Mouse (Mus musculus): Measurements from ENCODE around the gene Mag. TPM values are rescaled to one million over a fixed set of nuclear protein-coding genes. Genes with fewer than 3 reads are reported as not detected.

The Mag gene
- polyA plus RNA-seq, 1 experiment from 2014 or later: not detected

GRCm38 (mm10) chr7:30956756-30957366 is 42.2 kb upstream of the Mag start, which contains the start of gene Usf2:
Gene Usf2 (minus strand): TSS chr7:30956803.
- Histone ChIP-seq H3K36me3 (ENCODE audit: control insufficient read depth, insufficient read depth, low read length) (peaks cover 53% of the 10 kb centered on the region), H3K27ac (replicated peaks in 1 of 2; ENCODE audit: control insufficient read depth in 1 of 2, insufficient read depth in 1 of 2, low read depth in 2 of 2, low read length in 2 of 2) (peak within 1 kb of the TSS; percentile 99), H3K4me1 (ENCODE audit: control insufficient read depth in 2 of 2, insufficient read depth in 2 of 2, low read length in 2 of 2) (peaks cover 11 to 19% of the 10 kb centered on the region in 2 experiments), H3K4me2 (ENCODE audit: low read length) (peak within 1 kb of the TSS; percentile 74), H3K9me3 (ENCODE audit: control insufficient read depth, low read length) (no peaks in the 10 kb centered on the region), H3K27me3 (ENCODE audit: control insufficient read depth, insufficient read depth, low read length) (no peaks in the 10 kb centered on the region), H3K4me3 (ENCODE audit: control insufficient read depth in 1 of 2, insufficient read depth in 1 of 2, low read depth in 1 of 2, low read length in 2 of 2) (peak within 1 kb of the TSS; percentile 85 to 89), H3K9ac (ENCODE audit: low read length) (peak within 1 kb of the TSS; percentile 99)
- 0% methylated on average over 15 of the region's 82 CpGs for WGBS
- ATAC-seq (ENCODE audit: insufficient number of reproducible peaks, insufficient read depth, low FRiP score, low read depth): peak; percentile 52; the same call in 1 of the 2 replicates

- H3K27me3 ChIP-seq (ENCODE audit: control insufficient read depth, insufficient read depth, low read length): no peaks in the 10 kb centered on the region
- peak overlapping the region; percentile 99 for H3K9ac ChIP-seq (ENCODE audit: low read length)
- ATAC-seq (ENCODE audit: insufficient number of reproducible peaks, insufficient read depth, low FRiP score, low read depth): peak; percentile 33
- no peaks in the 10 kb centered on the region for H3K9me3 ChIP-seq (ENCODE audit: control insufficient read depth, low read length)
- H3K4me3 ChIP-seq (ENCODE audit: control insufficient read depth in 1 of 2, insufficient read depth in 1 of 2, low read depth in 1 of 2, low read length in 2 of 2): peak overlapping the region; percentile 85 to 89
- peak overlapping the region; percentile 73 to 99 for H3K27ac ChIP-seq (replicated peaks in 1 of 2; ENCODE audit: control insufficient read depth in 1 of 2, insufficient read depth in 1 of 2, low read depth in 2 of 2, low read length in 2 of 2)
- H3K4me2 ChIP-seq (ENCODE audit: low read length): peak overlapping the region; percentile 74
- peaks cover 11 to 19% of the 10 kb centered on the region in 2 experiments for H3K4me1 ChIP-seq (ENCODE audit: control insufficient read depth in 2 of 2, insufficient read depth in 2 of 2, low read length in 2 of 2)
- H3K36me3 ChIP-seq (ENCODE audit: control insufficient read depth, insufficient read depth, low read length): peaks cover 58% of the 10 kb centered on the region
- 1% methylated on average over 19 of the region's 49 CpGs for WGBS
These were observed 41.7 kb upstream of the Mag start for GRCm38 (mm10) chr7:30956357-30956751.

- under 1% methylated on average over 53 of the region's 64 CpGs for WGBS
These were observed 41.1 kb upstream of the Mag start for GRCm38 (mm10) chr7:30955584-30956356.

GRCm38 (mm10) chr7:30954971-30955520 is 40.4 kb upstream of the Mag start:
- H3K9me3 ChIP-seq (ENCODE audit: control insufficient read depth, low read length): no peaks in the 10 kb centered on the region
- peaks cover 71% of the 10 kb centered on the region for H3K36me3 ChIP-seq (ENCODE audit: control insufficient read depth, insufficient read depth, low read length)
- H3K4me1 ChIP-seq (ENCODE audit: control insufficient read depth in 2 of 2, insufficient read depth in 2 of 2, low read length in 2 of 2): peaks cover 11 to 19% of the 10 kb centered on the region in 2 experiments
- H3K4me2 ChIP-seq (ENCODE audit: low read length): peak overlapping the region; percentile 74
- ATAC-seq (ENCODE audit: insufficient number of reproducible peaks, insufficient read depth, low FRiP score, low read depth): no peak
- H3K27me3 ChIP-seq (ENCODE audit: control insufficient read depth, insufficient read depth, low read length): no peaks in the 10 kb centered on the region
- WGBS: 92% methylated on average over 12 of the region's 12 CpGs
- peak overlapping the region in 1 of 2 experiments; percentile 85; a peak in 3 of 4 replicates for H3K4me3 ChIP-seq (ENCODE audit: control insufficient read depth in 1 of 2, insufficient read depth in 1 of 2, low read depth in 1 of 2, low read length in 2 of 2)
- H3K27ac ChIP-seq (replicated peaks in 1 of 2; ENCODE audit: control insufficient read depth in 1 of 2, insufficient read depth in 1 of 2, low read depth in 2 of 2, low read length in 2 of 2): no peak overlapping the region
- H3K9ac ChIP-seq (ENCODE audit: low read length): peak overlapping the region; percentile 99; the same call in 1 of the 2 replicates

More at GRCm38 (mm10) chr7:30955584-30956356, 41.1 kb upstream of the Mag start:
- peak overlapping the region; percentile 73 to 99 for H3K27ac ChIP-seq (replicated peaks in 1 of 2; ENCODE audit: control insufficient read depth in 1 of 2, insufficient read depth in 1 of 2, low read depth in 2 of 2, low read length in 2 of 2)
- peak overlapping the region; percentile 99 for H3K9ac ChIP-seq (ENCODE audit: low read length)
- peak; percentile 75 for ATAC-seq (ENCODE audit: insufficient number of reproducible peaks, insufficient read depth, low FRiP score, low read depth)
- peaks cover 11 to 19% of the 10 kb centered on the region in 2 experiments for H3K4me1 ChIP-seq (ENCODE audit: control insufficient read depth in 2 of 2, insufficient read depth in 2 of 2, low read length in 2 of 2)
- H3K27me3 ChIP-seq (ENCODE audit: control insufficient read depth, insufficient read depth, low read length): no peaks in the 10 kb centered on the region
- peaks cover 64% of the 10 kb centered on the region for H3K36me3 ChIP-seq (ENCODE audit: control insufficient read depth, insufficient read depth, low read length)
- peak overlapping the region; percentile 74 for H3K4me2 ChIP-seq (ENCODE audit: low read length)
- peak overlapping the region; percentile 85 to 89 for H3K4me3 ChIP-seq (ENCODE audit: control insufficient read depth in 1 of 2, insufficient read depth in 1 of 2, low read depth in 1 of 2, low read length in 2 of 2)
- H3K9me3 ChIP-seq (ENCODE audit: control insufficient read depth, low read length): no peaks in the 10 kb centered on the region

GRCm38 (mm10) chr7:30954036-30954435 is 39.4 kb upstream of the Mag start:
- H3K4me1 ChIP-seq (ENCODE audit: control insufficient read depth in 2 of 2, insufficient read depth in 2 of 2, low read length in 2 of 2): peaks cover 11 to 19% of the 10 kb centered on the region in 2 experiments
- H3K27ac ChIP-seq (replicated peaks in 1 of 2; ENCODE audit: control insufficient read depth in 1 of 2, insufficient read depth in 1 of 2, low read depth in 2 of 2, low read length in 2 of 2): no peak overlapping the region
- peaks cover 73% of the 10 kb centered on the region for H3K36me3 ChIP-seq (ENCODE audit: control insufficient read depth, insufficient read depth, low read length)
- no peak overlapping the region for H3K9ac ChIP-seq (ENCODE audit: low read length)
- H3K27me3 ChIP-seq (ENCODE audit: control insufficient read depth, insufficient read depth, low read length): no peaks in the 10 kb centered on the region
- no peaks in the 10 kb centered on the region for H3K9me3 ChIP-seq (ENCODE audit: control insufficient read depth, low read length)
- no peak overlapping the region for H3K4me3 ChIP-seq (ENCODE audit: control insufficient read depth in 1 of 2, insufficient read depth in 1 of 2, low read depth in 1 of 2, low read length in 2 of 2)
- no peak for ATAC-seq (ENCODE audit: insufficient number of reproducible peaks, insufficient read depth, low FRiP score, low read depth)
- H3K4me2 ChIP-seq (ENCODE audit: low read length): no peak overlapping the region
- 67% methylated on average over 3 of the region's 3 CpGs for WGBS

GRCm38 (mm10) chr7:30953459-30953858 is 38.8 kb upstream of the Mag start:
- H3K4me2 ChIP-seq (ENCODE audit: low read length): no peak overlapping the region
- no peak overlapping the region for H3K9ac ChIP-seq (ENCODE audit: low read length)
- 85% methylated on average over 6 of the region's 6 CpGs for WGBS
- peaks cover 10 to 16% of the 10 kb centered on the region in 2 experiments for H3K4me1 ChIP-seq (ENCODE audit: control insufficient read depth in 2 of 2, insufficient read depth in 2 of 2, low read length in 2 of 2)
- H3K27ac ChIP-seq (replicated peaks in 1 of 2; ENCODE audit: control insufficient read depth in 1 of 2, insufficient read depth in 1 of 2, low read depth in 2 of 2, low read length in 2 of 2): no peak overlapping the region
- peaks cover 72% of the 10 kb centered on the region for H3K36me3 ChIP-seq (ENCODE audit: control insufficient read depth, insufficient read depth, low read length)
- H3K27me3 ChIP-seq (ENCODE audit: control insufficient read depth, insufficient read depth, low read length): no peaks in the 10 kb centered on the region
- ATAC-seq (ENCODE audit: insufficient number of reproducible peaks, insufficient read depth, low FRiP score, low read depth): no peak
- H3K4me3 ChIP-seq (ENCODE audit: control insufficient read depth in 1 of 2, insufficient read depth in 1 of 2, low read depth in 1 of 2, low read length in 2 of 2): no peak overlapping the region
- H3K9me3 ChIP-seq (ENCODE audit: control insufficient read depth, low read length): no peaks in the 10 kb centered on the region

GRCm38 (mm10) chr7:30952441-30953265 is 38.0 kb upstream of the Mag start:
- H3K4me1 ChIP-seq (ENCODE audit: control insufficient read depth in 2 of 2, insufficient read depth in 2 of 2, low read length in 2 of 2): peaks cover 3 to 9% of the 10 kb centered on the region in 2 experiments; a peak in 3 of 4 replicates
- H3K27ac ChIP-seq (replicated peaks in 1 of 2; ENCODE audit: control insufficient read depth in 1 of 2, insufficient read depth in 1 of 2, low read depth in 2 of 2, low read length in 2 of 2): no peak overlapping the region
- 90% methylated on average over 16 of the region's 16 CpGs for WGBS
- H3K4me3 ChIP-seq (ENCODE audit: control insufficient read depth in 1 of 2, insufficient read depth in 1 of 2, low read depth in 1 of 2, low read length in 2 of 2): no peak overlapping the region
- peaks cover 68% of the 10 kb centered on the region for H3K36me3 ChIP-seq (ENCODE audit: control insufficient read depth, insufficient read depth, low read length)
- no peak overlapping the region for H3K4me2 ChIP-seq (ENCODE audit: low read length)
- no peaks in the 10 kb centered on the region for H3K27me3 ChIP-seq (ENCODE audit: control insufficient read depth, insufficient read depth, low read length)
- no peak overlapping the region for H3K9ac ChIP-seq (ENCODE audit: low read length)
- no peaks in the 10 kb centered on the region for H3K9me3 ChIP-seq (ENCODE audit: control insufficient read depth, low read length)
- no peak for ATAC-seq (ENCODE audit: insufficient number of reproducible peaks, insufficient read depth, low FRiP score, low read depth)

Measured in heart, embryonic 14.5 days (tissue).